Mouse (Mus musculus) monocyte, adult 2 months (primary cell): Measurements from ENCODE around the gene Gm9918.
A peak's percentile ranks its signal among the peaks of the same experiment; 100 is the strongest.
"Not testable (repeated sequence)": the region's sequence is repeated elsewhere in the genome, so short reads cannot be mapped to it uniquely, and the experiment has no call there.

ENCODE experiments used
- DNase-seq, 2 experiments: peaks; one replicate each; pipeline ENCODE4 v3.0.0; 2022; ENCODE audit warnings: low spot score in 2 of 2, low read depth in 1 of 2

Gene Gm9918

GRCm38 (mm10) chr15:102270274-102270960 lies at the start of gene Gm9918:
Gene Gm9918, plus strand, starts transcription at chr15:102270563.
- DNase-seq, result no peak

GRCm38 (mm10) chr15:102222386-102222785 lies 48.0 kb upstream of the Gm9918 start:
- DNase-seq, result no peak

- DNase-seq, result peak in 1 of 2 experiments; percentile 53
Observed at GRCm38 (mm10) chr15:102224186-102224991, 46.0 kb upstream of the Gm9918 start.

- peak in 1 of 2 experiments; percentile 32 for DNase-seq
Observed at GRCm38 (mm10) chr15:102224992-102225617, 45.3 kb upstream of the Gm9918 start.

- not testable (repeated sequence) for DNase-seq
Observed at GRCm38 (mm10) chr15:102225619-102226018, 44.7 kb upstream of the Gm9918 start.

GRCm38 (mm10) chr15:102230408-102231321 lies 39.7 kb upstream of the Gm9918 start:
- DNase-seq, result peak in 1 of 2 experiments; percentile 38

GRCm38 (mm10) chr15:102231748-102232147 lies 38.6 kb upstream of the Gm9918 start, which contains the start of gene Itgb7:
Gene Itgb7, minus strand, starts transcription at chr15:102231944.
- peak in 1 of 2 experiments; percentile 27 for DNase-seq

GRCm38 (mm10) chr15:102232764-102233163 lies 37.6 kb upstream of the Gm9918 start:
- DNase-seq, result no peak

- no peak for DNase-seq
Observed at GRCm38 (mm10) chr15:102233896-102234295, 36.5 kb upstream of the Gm9918 start.

GRCm38 (mm10) chr15:102235371-102236027 lies 34.9 kb upstream of the Gm9918 start:
- DNase-seq, result no peak

- no peak for DNase-seq
Observed at GRCm38 (mm10) chr15:102238543-102239259, 31.7 kb upstream of the Gm9918 start.

- peak in 1 of 2 experiments; percentile 65 for DNase-seq
Observed at GRCm38 (mm10) chr15:102239260-102239590, 31.1 kb upstream of the Gm9918 start.

- no peak for DNase-seq
Observed at GRCm38 (mm10) chr15:102239851-102240250, 30.5 kb upstream of the Gm9918 start.

GRCm38 (mm10) chr15:102240607-102241006 lies 29.8 kb upstream of the Gm9918 start:
- no peak for DNase-seq

GRCm38 (mm10) chr15:102242404-102243228 lies 27.7 kb upstream of the Gm9918 start:
- no peak for DNase-seq

- DNase-seq, result peak; percentile 84 to 87
Observed at GRCm38 (mm10) chr15:102243229-102244190, 26.9 kb upstream of the Gm9918 start.
